Mouse (Mus musculus): Measurements from ENCODE around the gene Dlx5.

Gene Dlx5

GRCm38 (mm10) chr6:6881638-6882190 is at the start of gene Dlx5:
Dlx5 (minus strand) TSS chr6:6882085.
- peak; percentile 54 for DNase-seq

DNA sequence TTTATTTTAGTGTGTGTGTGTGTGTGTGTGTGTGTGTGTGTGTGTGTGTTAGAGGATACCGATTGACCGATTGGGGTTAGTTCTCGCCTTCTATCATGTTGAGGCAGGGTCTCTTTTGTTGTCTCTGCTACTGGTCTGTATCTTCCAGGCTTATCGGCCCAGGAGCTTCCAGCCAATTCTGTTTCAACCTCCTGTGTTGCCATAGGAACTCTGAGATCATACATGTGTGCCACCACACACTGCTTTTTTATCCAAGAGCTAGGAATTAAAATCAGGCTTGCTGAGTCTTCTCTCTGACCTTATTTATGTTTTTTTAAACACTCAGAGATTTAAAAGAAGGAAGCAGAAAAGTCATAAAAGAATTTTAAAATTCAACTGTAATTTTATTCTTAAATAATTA is 49.6 kb upstream of the Dlx5 start:
- DNase-seq = no peak

GRCm38 (mm10) chr6:6930831-6931230 is 48.9 kb upstream of the Dlx5 start:
- no peak for DNase-seq

- DNase-seq = no peak
Observed at GRCm38 (mm10) chr6:6925264-6925663, 43.4 kb upstream of the Dlx5 start.

DNA sequence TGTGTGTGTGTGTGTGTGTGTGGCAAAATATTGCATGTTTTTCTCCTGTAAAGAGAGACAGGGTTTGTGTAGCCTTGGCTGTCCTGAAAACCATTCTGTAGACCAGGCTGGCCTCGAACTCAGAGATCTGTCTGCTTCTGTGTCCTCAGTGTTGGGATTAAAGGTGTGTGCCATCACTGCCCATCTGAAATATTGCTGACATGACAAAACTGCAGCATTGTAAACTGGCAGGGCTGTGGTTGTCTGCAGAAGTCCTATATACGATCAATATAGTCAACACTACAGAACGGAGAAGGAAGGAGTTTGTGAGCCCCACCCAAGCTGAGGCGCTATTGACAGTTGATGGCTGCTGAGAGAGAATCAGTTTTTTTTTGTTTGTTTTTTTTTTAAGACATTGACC is 35.4 kb upstream of the Dlx5 start:
- no peak for DNase-seq

- DNase-seq = no peak
Observed at GRCm38 (mm10) chr6:6915526-6915915, 33.6 kb upstream of the Dlx5 start.

- DNase-seq = peak; percentile 30
Observed at GRCm38 (mm10) chr6:6914849-6915525, 33.1 kb upstream of the Dlx5 start.

GRCm38 (mm10) chr6:6914304-6914703 is 32.4 kb upstream of the Dlx5 start:
- no peak for DNase-seq

GRCm38 (mm10) chr6:6909586-6909985 is 27.7 kb upstream of the Dlx5 start:
- no peak for DNase-seq

GRCm38 (mm10) chr6:6890047-6890446 is 8.2 kb upstream of the Dlx5 start:
- no peak for DNase-seq

- no peak for DNase-seq
Observed at GRCm38 (mm10) chr6:6886225-6886624, 4.3 kb upstream of the Dlx5 start.

GRCm38 (mm10) chr6:6884897-6885296 is 3.0 kb upstream of the Dlx5 start:
- no peak for DNase-seq

- no peak for DNase-seq
Observed at GRCm38 (mm10) chr6:6882266-6882797, 447 bp upstream of the Dlx5 start.

DNA sequence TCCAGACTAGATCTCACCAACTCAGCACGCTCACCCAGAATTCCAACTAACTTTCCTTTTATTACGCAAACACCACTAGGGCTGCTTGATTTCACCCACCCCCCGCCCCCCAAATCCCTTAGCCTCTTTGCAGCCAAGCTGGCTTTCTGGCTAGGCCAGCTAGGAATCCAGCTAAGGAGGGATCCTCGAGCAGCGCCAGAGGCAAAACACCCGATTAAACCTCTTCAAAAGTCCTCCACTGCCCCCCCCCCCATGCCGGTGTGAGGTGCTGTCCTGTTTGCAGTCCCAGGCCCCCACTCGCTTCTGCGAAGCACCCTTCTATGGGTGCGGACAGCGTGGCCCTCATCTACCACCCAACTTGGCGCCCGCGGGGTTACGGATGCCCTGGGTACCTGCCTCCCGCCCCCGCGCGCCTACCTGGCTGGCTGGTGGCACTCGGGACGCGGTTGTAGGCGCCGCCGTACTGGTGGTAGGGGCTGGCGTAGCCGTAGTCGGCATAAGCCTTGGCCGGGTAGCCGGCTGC is 709 bp downstream of the Dlx5 start:
- DNase-seq = no peak

DNA sequence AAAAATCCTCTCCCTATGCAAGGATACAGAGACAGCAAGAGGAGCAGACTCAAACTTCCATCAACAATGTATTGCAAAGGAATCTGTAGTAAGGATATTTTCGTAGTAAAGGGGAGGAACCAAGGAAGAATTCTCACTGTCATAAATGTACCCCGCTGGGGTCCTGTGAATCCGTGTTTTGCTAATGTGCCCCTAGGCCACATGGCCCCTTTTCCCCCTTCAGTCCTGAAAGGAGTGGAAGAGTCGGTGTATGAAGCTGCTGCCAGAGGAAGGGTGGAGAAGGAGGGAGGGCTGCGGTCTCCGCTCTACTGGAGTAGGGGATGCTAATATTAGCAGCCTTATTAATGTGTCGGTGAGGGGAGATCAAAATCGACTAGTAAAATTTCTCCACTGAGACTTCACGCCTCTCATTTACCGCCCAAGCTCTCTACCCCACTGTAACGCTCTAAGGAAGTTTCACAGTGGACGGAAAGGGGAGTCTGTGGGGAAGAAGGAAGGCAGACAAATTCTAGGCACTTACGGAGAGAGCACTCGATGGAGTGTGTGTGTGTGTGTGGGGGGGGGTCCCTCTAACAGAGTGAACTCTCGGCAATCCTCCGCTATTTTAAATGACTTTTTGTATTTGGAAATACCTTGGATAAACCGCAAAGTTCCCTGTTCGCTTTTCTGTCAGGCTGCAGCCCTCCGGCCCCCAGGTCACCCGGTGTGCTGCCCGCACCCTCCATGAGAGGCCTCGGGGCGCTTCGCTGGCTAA is 1.3 kb downstream of the Dlx5 start:
- no peak for DNase-seq

DNA sequence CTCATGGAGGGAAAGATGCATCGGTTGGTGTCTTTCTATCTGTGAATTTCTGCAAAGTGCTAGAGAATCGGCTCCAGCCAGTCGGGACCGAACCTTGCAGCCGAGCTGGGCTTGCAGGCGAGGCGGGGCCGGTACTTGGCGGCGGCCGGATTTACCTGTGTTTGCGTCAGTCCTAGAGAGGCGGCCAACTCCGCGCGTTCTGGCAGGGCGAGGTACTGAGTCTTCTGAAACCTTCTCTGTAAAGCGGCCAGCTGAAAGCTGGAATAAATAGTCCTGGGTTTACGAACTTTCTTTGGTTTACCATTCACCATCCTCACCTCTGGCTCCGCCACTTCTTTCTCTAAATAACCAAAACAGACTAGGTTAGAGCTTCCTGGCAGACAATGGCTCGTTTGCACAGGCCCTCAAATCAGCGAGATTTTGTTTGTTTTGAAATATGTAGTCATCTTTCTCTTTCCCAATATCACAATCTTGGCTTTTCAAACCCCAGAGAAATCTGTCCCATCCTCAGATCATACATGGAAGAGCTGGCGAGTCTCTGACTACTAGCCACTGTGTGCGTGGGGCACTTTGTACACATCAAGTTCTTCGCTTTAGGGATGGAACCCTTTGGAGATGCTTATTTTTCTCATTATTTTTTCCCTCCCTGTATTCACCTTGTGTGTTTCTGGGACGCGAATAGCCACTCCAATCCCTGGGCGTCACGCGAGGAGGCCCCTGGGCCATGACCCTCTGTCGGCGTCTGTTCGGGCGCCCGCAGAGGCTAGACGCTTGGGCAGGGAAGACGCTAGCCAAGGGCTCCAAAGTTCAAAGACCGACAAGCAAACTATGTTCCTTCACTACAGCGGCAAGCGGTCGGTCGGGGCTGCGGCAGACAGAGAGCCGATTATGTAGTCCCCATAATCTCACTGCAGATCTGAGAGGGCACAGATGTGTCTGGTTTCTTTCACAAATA is 2.2 kb downstream of the Dlx5 start:
- no peak for DNase-seq

DNA sequence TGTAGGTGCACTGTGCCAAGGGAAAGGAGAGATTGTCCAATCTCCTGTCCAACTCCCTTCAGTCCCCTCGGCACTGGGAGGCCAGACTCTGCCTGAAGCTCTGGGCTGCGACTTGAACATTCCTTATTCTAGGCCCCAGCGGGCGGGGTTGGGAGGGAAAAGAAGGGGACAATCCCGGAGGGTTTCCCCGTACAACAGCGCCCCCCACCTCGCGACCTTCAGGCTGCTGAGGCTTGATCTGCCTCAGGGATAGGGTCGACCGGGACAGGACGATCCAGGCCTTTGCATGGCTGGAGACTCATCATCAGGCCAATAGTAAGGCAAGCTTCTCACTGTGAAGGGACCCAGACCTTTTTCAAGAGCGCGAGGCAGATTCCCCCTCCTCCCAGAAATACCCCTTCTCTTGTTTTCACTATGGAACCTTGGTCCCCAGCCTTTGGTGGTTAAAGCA is 3.0 kb downstream of the Dlx5 start:
- DNase-seq = no peak

GRCm38 (mm10) chr6:6877981-6878840 is 3.7 kb downstream of the Dlx5 start:
- DNase-seq = no peak

DNA sequence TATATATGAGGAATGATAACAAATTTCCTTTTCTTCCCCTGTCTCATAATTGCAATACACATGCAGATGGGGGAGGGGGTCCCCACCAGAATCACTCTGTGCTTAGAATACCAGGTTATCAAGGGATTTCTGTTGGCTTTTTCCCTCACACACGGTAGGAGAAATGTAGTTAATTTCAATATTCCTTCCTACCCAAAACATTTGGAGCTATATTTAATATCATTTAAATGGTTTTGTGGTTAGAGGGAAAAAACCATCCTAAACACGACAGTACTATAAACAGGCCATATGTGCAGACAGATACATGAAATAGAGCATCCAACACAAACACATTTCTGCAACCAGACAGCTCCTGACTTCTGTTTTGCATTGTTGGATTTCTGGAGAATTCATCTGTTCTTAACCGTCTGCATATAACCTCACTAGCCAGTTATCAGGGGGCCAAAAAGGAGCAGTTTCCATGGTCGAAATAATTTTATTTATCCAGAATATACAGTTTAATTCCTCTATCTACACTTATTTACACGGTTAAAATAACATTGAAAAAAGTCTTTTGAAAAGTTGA is 4.5 kb downstream of the Dlx5 start:
- no peak for DNase-seq

- no peak for DNase-seq
Observed at GRCm38 (mm10) chr6:6876731-6877130, 5.2 kb downstream of the Dlx5 start.

DNA sequence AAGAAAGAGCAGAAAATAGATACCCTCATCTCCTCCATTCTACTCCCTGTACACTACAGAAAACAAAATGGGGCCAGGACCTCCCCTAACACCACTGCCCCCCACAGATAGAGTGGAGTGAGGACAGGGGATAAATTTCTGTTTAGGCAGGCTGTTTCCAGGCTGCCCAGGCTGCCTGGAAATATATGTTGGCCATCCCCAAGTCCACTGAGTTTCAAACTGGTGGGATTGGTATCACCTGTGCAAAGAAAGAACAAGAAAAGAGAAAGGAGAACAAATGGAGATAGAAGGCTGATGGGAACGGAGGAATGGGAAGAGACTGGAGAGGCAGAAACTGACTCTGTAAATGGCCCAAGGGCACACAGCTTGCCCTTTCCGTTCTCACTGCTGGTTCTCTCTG is 5.7 kb downstream of the Dlx5 start:
- DNase-seq = no peak

All from right cerebral cortex, adult 18-20 months (tissue).